Mouse (Mus musculus): ENCODE measurements around the gene Cdh13. TPM values are rescaled to one million over a fixed set of nuclear protein-coding genes. Genes with fewer than 3 reads are reported as not detected.

Cdh13 gene
- polyA plus RNA-seq, 1 experiment from 2014 or later: 18.2 TPM

- Histone ChIP-seq H3K4me1 (replicated peaks; ENCODE audit: control insufficient read depth, insufficient read depth, low read length) (0 out of 2 replicates have a peak, but pooled peaks cover 6% of the 10 kb centered on the region), H3K4me2 (ENCODE audit: low read length) (no peak overlapping the region), H3K9me3 (ENCODE audit: control insufficient read depth, low read length) (no peaks in the 10 kb centered on the region), H3K27ac (ENCODE audit: low read depth) (no peak overlapping the region), H3K36me3 (ENCODE audit: control insufficient read depth, insufficient read depth, low read length) (no peaks in the 10 kb centered on the region), H3K4me3 (ENCODE audit: low read depth, low read length) (no peak overlapping the region), H3K27me3 (replicated peaks; ENCODE audit: control insufficient read depth, insufficient read depth, low read length) (no peaks in the 10 kb centered on the region), H3K9ac (ENCODE audit: low read length) (no peak overlapping the region)
- ATAC-seq (replicated peaks; ENCODE audit: low FRiP score, low TSS enrichment, low read depth): 0 out of 2 replicates have a peak, but pooled peaks have one; percentile 47
- 75% methylated on average over 6 of the region's 6 CpGs for WGBS
- no peak for DNase-seq (ENCODE audit: low spot score)
Measured at GRCm38 (mm10) chr8:118314188-118314563, 30.6 kb downstream of the Cdh13 start.

GRCm38 (mm10) chr8:118314932-118315331 is 31.4 kb downstream of the Cdh13 start:
- Histone ChIP-seq H3K4me3 (ENCODE audit: low read depth, low read length) (no peak overlapping the region), H3K9ac (ENCODE audit: low read length) (no peak overlapping the region), H3K27ac (ENCODE audit: low read depth) (no peak overlapping the region), H3K4me1 (replicated peaks; ENCODE audit: control insufficient read depth, insufficient read depth, low read length) (0 out of 2 replicates have a peak, but pooled peaks cover 6% of the 10 kb centered on the region), H3K27me3 (replicated peaks; ENCODE audit: control insufficient read depth, insufficient read depth, low read length) (no peaks in the 10 kb centered on the region), H3K9me3 (ENCODE audit: control insufficient read depth, low read length) (no peaks in the 10 kb centered on the region), H3K4me2 (ENCODE audit: low read length) (no peak overlapping the region), H3K36me3 (ENCODE audit: control insufficient read depth, insufficient read depth, low read length) (no peaks in the 10 kb centered on the region)
- DNase-seq (ENCODE audit: low spot score) (no peak), ATAC-seq (replicated peaks; ENCODE audit: low FRiP score, low TSS enrichment, low read depth) (no peak)
- 86% methylated on average over 7 of the region's 7 CpGs for WGBS

DNA sequence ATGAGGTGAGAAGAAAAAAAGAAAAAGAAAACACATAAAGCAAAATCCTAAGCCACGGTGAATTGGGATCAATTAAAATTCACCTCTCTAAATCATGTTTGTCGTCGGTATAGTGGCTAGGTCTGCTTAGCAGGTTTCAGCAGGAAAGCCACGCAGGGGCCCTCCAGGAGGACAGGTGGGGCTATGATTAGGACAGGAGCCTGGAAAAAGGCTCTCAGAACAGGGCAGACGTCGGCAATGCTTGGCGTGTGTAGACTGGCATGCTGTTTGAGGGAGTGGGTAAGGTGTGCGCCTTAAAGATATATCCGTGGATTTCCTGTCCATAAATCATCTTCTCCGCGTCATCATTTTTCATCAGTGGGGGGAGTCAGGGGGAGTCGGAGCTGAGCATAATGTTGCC is 32.9 kb downstream of the Cdh13 start:
- 56% methylated on average over 12 of the region's 12 CpGs for WGBS
- no peak overlapping the region for H3K27ac ChIP-seq (ENCODE audit: low read depth)
- no peaks in the 10 kb centered on the region for H3K27me3 ChIP-seq (replicated peaks; ENCODE audit: control insufficient read depth, insufficient read depth, low read length)
- no peak overlapping the region for H3K4me2 ChIP-seq (ENCODE audit: low read length)
- ATAC-seq (replicated peaks; ENCODE audit: low FRiP score, low TSS enrichment, low read depth) (no peak), DNase-seq (ENCODE audit: low spot score) (no peak)
- H3K4me1 ChIP-seq (replicated peaks; ENCODE audit: control insufficient read depth, insufficient read depth, low read length): 0 out of 2 replicates have a peak, but pooled peaks cover 6% of the 10 kb centered on the region
- no peak overlapping the region for H3K9ac ChIP-seq (ENCODE audit: low read length)
- H3K4me3 ChIP-seq (ENCODE audit: low read depth, low read length): no peak overlapping the region
- H3K9me3 ChIP-seq (ENCODE audit: control insufficient read depth, low read length): no peaks in the 10 kb centered on the region
- H3K36me3 ChIP-seq (ENCODE audit: control insufficient read depth, insufficient read depth, low read length): no peaks in the 10 kb centered on the region

GRCm38 (mm10) chr8:118320566-118320965 is 37.0 kb downstream of the Cdh13 start:
- Histone ChIP-seq H3K4me1 (replicated peaks; ENCODE audit: control insufficient read depth, insufficient read depth, low read length) (no peaks in the 10 kb centered on the region), H3K4me2 (ENCODE audit: low read length) (no peak overlapping the region), H3K9me3 (ENCODE audit: control insufficient read depth, low read length) (no peaks in the 10 kb centered on the region), H3K4me3 (ENCODE audit: low read depth, low read length) (no peak overlapping the region), H3K36me3 (ENCODE audit: control insufficient read depth, insufficient read depth, low read length) (no peaks in the 10 kb centered on the region), H3K27ac (ENCODE audit: low read depth) (no peak overlapping the region), H3K9ac (ENCODE audit: low read length) (no peak overlapping the region), H3K27me3 (replicated peaks; ENCODE audit: control insufficient read depth, insufficient read depth, low read length) (no peaks in the 10 kb centered on the region)
- ATAC-seq (replicated peaks; ENCODE audit: low FRiP score, low TSS enrichment, low read depth) (no peak), DNase-seq (ENCODE audit: low spot score) (no peak)
- WGBS: 88% methylated on average over 1 of the region's 1 CpGs

- ATAC-seq (replicated peaks; ENCODE audit: low FRiP score, low TSS enrichment, low read depth) (peak; percentile 71; the same call in 1 of the 2 replicates), DNase-seq (ENCODE audit: low spot score) (no peak)
- Histone ChIP-seq H3K4me2 (ENCODE audit: low read length) (no peak overlapping the region), H3K27me3 (replicated peaks; ENCODE audit: control insufficient read depth, insufficient read depth, low read length) (no peaks in the 10 kb centered on the region), H3K4me3 (ENCODE audit: low read depth, low read length) (no peak overlapping the region), H3K9me3 (ENCODE audit: control insufficient read depth, low read length) (no peaks in the 10 kb centered on the region), H3K9ac (ENCODE audit: low read length) (no peak overlapping the region), H3K4me1 (replicated peaks; ENCODE audit: control insufficient read depth, insufficient read depth, low read length) (no peaks in the 10 kb centered on the region), H3K36me3 (ENCODE audit: control insufficient read depth, insufficient read depth, low read length) (no peaks in the 10 kb centered on the region), H3K27ac (ENCODE audit: low read depth) (no peak overlapping the region)
- 45% methylated on average over 3 of the region's 3 CpGs for WGBS
Measured at GRCm38 (mm10) chr8:118323421-118323820, 39.9 kb downstream of the Cdh13 start.

- DNase-seq (ENCODE audit: low spot score): no peak
- Histone ChIP-seq H3K9me3 (ENCODE audit: control insufficient read depth, low read length) (no peaks in the 10 kb centered on the region), H3K4me3 (ENCODE audit: low read depth, low read length) (no peak overlapping the region), H3K4me1 (replicated peaks; ENCODE audit: control insufficient read depth, insufficient read depth, low read length) (no peaks in the 10 kb centered on the region), H3K4me2 (ENCODE audit: low read length) (no peak overlapping the region), H3K36me3 (ENCODE audit: control insufficient read depth, insufficient read depth, low read length) (no peaks in the 10 kb centered on the region), H3K9ac (ENCODE audit: low read length) (no peak overlapping the region), H3K27ac (ENCODE audit: low read depth) (no peak overlapping the region), H3K27me3 (replicated peaks; ENCODE audit: control insufficient read depth, insufficient read depth, low read length) (no peaks in the 10 kb centered on the region)
- whole genome bisulfite sequencing: 76% methylated on average over 7 of the region's 7 CpGs
- ATAC-seq (replicated peaks; ENCODE audit: low FRiP score, low TSS enrichment, low read depth): no peak
Measured at GRCm38 (mm10) chr8:118334933-118335332, 51.4 kb downstream of the Cdh13 start.

GRCm38 (mm10) chr8:118339711-118340110 is 56.2 kb downstream of the Cdh13 start:
- 82% methylated on average over 3 of the region's 3 CpGs for WGBS
- Histone ChIP-seq H3K27ac (ENCODE audit: low read depth) (no peak overlapping the region), H3K4me2 (ENCODE audit: low read length) (no peak overlapping the region), H3K9me3 (ENCODE audit: control insufficient read depth, low read length) (no peaks in the 10 kb centered on the region), H3K36me3 (ENCODE audit: control insufficient read depth, insufficient read depth, low read length) (no peaks in the 10 kb centered on the region), H3K27me3 (replicated peaks; ENCODE audit: control insufficient read depth, insufficient read depth, low read length) (no peaks in the 10 kb centered on the region), H3K4me3 (ENCODE audit: low read depth, low read length) (no peak overlapping the region), H3K9ac (ENCODE audit: low read length) (no peak overlapping the region), H3K4me1 (replicated peaks; ENCODE audit: control insufficient read depth, insufficient read depth, low read length) (no peaks in the 10 kb centered on the region)
- ATAC-seq (replicated peaks; ENCODE audit: low FRiP score, low TSS enrichment, low read depth) (no peak), DNase-seq (ENCODE audit: low spot score) (no peak)

- ATAC-seq (replicated peaks; ENCODE audit: low FRiP score, low TSS enrichment, low read depth): no peak
- H3K4me3 ChIP-seq (ENCODE audit: low read depth, low read length): no peak overlapping the region
- DNase-seq (ENCODE audit: low spot score): no peak
- 55% methylated on average over 4 of the region's 4 CpGs for WGBS
- H3K9ac ChIP-seq (ENCODE audit: low read length): no peak overlapping the region
- H3K9me3 ChIP-seq (ENCODE audit: control insufficient read depth, low read length): no peaks in the 10 kb centered on the region
- no peaks in the 10 kb centered on the region for H3K27me3 ChIP-seq (replicated peaks; ENCODE audit: control insufficient read depth, insufficient read depth, low read length)
- H3K4me1 ChIP-seq (replicated peaks; ENCODE audit: control insufficient read depth, insufficient read depth, low read length): no peaks in the 10 kb centered on the region
- no peaks in the 10 kb centered on the region for H3K36me3 ChIP-seq (ENCODE audit: control insufficient read depth, insufficient read depth, low read length)
- no peak overlapping the region for H3K27ac ChIP-seq (ENCODE audit: low read depth)
- H3K4me2 ChIP-seq (ENCODE audit: low read length): no peak overlapping the region
Measured at GRCm38 (mm10) chr8:118343267-118343666, 59.7 kb downstream of the Cdh13 start.

GRCm38 (mm10) chr8:118348710-118349489 is 65.4 kb downstream of the Cdh13 start:
- Histone ChIP-seq H3K4me3 (ENCODE audit: low read depth, low read length) (no peak overlapping the region), H3K4me1 (replicated peaks; ENCODE audit: control insufficient read depth, insufficient read depth, low read length) (no peaks in the 10 kb centered on the region), H3K27ac (ENCODE audit: low read depth) (no peak overlapping the region), H3K36me3 (ENCODE audit: control insufficient read depth, insufficient read depth, low read length) (no peaks in the 10 kb centered on the region), H3K9me3 (ENCODE audit: control insufficient read depth, low read length) (no peaks in the 10 kb centered on the region), H3K9ac (ENCODE audit: low read length) (no peak overlapping the region), H3K4me2 (ENCODE audit: low read length) (no peak overlapping the region), H3K27me3 (replicated peaks; ENCODE audit: control insufficient read depth, insufficient read depth, low read length) (no peaks in the 10 kb centered on the region)
- ATAC-seq (replicated peaks; ENCODE audit: low FRiP score, low TSS enrichment, low read depth) (no peak), DNase-seq (ENCODE audit: low spot score) (no peak)
- WGBS: 77% methylated on average over 9 of the region's 9 CpGs

Measured in intestine, embryonic 14.5 days (tissue).